Mouse (Mus musculus) NIH3T3 (cell line): ENCODE results near the gene Pdcl.

Experiments
- DNase-seq: peaks from one replicate; pipeline ENCODE4 v3.0.0-alpha.2; 2012; ENCODE audit warnings: low read depth

The Pdcl gene

DNA sequence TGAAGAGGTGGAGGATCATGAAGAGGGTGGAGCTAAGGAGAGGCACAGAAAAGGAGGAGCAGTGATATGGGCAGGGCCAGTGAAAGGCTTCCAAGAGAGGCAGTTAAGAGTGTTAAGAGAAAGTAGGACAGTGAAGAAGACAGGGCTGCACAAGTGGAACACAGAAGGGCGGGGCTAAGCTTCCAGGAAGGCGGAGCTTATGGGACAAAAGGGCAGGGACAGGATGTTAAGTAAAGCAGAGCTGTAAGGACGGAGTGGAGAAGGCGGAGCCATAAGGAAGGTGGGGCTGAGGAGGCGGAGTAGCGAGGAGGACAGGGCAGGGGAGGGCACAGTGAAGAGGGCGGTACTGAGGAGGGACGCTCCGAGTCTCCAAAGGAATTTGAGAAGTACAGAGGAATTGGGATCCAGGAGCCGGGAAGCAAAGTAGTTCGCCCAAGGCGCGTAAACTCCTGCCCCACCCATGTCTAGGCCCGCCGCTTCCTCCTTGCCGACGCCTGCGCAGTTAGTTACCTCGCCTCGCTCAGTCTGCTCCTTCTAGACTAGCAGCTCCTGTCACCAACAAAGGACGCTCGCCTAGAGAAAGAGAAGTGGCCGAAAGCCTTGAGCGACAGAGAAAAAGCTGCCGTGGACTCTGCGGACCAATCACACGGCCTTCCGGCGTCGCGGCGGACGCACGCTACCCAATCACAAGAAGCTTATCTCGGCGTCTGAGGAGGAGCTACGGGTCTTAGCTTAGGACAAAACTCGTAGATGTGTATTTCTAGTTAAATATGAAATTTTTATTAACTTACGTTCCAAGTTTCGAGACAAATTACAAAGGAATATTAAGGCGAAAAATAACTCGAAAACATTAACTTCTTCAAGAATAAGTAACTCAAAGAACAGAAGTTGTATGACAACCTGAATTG lies at the start of gene Pdcl:
Gene Pdcl (minus strand): TSS at position 700 of the 908 bp plus-strand sequence.
- DNase-seq = peak; percentile 97

DNA sequence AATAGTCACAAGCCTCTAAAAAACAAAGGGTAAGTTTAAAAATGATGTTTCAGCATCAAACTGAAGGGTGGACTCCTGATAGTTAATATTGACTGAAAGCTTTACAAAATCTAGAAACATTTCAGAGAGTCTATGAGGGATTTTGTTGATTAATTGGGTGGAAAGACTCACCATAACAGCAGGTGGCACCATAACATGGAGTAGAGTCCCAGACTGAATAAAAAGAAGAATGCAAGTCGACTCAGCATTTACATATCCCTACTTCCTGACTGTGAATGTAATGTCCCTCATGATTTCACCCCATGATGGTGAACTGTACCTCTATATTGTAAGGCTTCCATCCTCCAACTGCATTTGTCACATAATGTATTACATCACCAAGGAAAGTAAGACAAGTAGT lies 36.4 kb upstream of the Pdcl start:
- DNase-seq = peak; percentile 44

DNA sequence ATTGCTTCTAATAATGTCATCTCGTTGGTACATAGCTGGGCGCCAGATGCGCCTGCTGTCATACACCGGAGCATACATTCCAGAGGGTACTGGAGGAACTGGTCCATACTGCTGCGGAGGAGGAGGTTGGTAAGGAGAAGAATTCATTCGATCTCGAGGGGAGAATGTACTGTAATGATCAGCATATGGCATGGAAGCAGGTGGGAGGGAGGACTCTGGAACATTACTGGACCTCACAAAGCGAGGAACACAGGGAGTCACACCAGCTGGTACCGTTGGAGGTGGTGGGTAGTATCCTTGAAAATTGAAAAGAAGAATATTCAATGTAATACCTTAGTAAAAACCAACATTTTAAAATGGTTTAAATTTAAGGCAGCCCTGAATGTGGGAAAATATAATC lies 23.8 kb upstream of the Pdcl start:
- DNase-seq = no peak

DNA sequence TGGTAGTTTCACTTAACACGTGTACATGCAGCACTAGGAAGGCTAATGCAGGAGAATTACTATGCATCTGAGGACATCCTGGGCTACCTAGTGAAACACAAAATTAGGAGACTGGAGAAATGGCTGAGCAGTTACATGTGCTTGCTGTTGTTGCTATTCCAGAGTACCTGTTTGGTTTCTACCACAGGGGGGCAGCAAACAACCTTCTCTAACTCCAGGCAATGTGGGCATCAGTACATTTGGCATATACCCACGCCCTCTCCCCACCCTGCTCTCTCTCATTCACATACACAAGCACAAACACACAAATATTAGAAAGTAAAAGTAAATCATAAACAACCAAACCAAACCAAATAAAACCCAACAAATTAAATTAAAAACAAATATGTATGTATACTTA lies 21.1 kb upstream of the Pdcl start:
- peak; percentile 82 for DNase-seq

DNA sequence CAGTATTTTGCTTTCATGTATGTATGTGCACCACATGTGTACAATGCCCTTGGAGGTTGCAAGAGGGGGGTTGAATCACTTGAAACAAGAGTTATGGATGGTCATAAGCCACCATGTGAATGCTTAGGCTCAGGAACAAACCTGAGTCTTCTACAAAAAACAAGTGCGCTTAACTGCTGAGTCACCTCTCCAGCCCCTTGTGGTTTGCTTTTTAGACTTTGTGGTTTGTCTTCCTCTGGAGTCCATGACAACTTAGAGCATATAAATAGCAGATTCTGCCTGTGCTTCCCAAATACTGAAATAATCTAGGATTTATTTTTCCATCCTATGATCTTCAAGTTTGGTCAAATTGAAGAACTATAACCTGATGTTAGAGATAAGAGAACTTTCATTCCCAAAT lies 16.9 kb upstream of the Pdcl start:
- DNase-seq = peak; percentile 75

DNA sequence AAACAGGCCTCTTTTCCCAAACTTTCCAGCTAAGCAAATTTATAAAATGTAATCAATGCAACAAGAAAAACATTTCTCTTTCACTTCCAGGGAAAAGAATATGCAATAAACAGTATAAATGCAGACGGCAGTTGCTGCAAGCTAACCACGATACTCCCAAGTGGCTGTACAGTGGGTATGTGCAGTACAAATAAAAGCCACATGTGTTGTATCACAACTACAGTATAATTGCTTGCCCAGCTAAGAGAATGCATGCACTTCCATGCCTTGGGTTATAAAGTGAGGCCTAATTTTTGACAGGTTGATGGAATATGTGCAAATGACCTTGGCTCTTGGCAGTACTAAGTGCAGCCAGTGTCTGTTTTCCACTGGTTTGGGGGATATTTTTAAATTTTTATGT lies 11.5 kb upstream of the Pdcl start:
- DNase-seq = peak; percentile 72

DNA sequence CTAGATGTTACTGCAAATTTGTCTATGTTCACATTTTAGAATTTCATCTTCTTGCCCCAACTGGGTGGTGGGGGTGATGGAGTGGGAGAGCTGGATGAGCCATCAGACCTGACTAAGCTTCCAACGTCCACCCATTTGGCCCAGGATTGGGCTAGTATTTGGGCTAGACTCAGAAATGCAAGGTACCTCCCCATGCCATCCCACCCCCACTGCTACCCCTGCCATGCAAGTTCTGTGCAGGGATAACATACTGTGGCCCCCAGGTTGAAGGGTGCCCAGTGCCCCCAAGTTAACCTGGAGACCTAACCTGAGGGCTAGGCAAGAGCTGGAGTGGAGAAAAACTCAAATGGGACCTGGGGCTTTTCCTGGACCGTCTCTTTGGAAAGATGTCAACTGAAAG lies 776 bp upstream of the Pdcl start:
- DNase-seq = peak; percentile 45

DNA sequence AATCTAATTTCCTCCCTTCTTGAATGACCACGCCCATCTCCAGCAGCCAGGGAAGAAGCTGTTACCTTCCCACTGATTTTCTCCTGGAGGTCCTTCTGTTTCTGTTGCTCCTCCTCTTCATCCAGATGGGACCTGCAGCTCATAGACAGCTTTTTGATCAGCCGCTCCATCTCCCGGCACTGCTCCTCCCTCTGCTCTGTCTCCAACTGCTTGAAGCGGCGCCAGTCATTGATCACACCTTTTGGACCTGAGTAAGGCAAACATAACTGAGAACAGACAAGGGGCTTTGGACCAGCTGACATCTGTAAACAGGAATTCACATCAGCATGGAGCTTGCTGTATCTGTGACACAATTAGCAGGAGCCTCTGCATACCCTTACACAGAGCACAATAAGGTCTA lies 3.6 kb downstream of the Pdcl start:
- no peak for DNase-seq

DNA sequence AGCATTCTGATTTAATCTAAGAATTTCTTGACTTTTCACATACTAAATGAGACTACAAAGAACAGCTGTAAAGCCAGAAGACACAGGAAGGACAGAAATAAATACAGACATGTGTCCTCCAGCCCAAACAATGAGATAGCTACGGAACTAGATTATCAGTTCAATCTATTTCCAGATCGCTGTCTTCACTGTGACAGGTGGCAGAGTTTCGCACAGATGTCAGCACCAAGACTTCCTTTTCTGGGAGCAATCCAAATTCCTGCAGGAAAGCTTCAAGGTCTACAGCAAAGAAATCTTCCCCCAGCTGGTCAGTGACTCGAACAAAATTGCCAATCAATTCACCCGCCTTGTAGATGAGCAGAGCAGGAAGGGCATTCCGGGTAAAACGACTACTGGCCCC lies 7.5 kb downstream of the Pdcl start:
- no peak for DNase-seq

DNA sequence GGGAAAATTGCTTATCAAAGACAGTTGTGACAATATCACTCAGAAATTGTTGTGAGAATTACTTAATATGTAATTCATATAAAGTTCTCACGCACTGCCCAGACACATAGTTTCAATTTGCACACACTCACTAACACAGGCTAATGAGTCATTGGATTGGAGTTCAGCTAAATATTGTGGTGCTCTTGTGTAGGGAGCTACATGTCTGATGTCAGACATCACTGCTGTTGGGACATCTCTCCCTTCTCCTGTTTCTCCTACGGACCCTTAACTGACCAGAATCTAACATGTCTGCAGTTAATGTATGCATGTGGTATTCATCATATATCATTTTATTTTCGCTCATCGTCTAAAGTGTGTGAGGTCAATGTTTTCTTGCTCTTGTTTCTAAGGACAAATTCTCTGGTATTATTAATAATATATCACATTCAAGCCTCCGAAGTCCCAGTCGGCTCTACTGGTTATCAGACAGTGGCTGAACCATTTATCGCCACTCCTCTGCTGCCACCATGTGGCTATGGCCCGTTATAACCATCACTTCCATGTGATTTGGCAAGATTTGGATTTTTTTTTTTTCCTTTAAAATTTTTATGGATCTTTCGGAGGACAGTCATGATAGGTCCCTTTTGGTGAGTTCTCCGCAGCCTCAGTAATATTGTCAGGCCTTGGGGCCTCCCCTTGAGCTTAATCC lies 20.5 kb downstream of the Pdcl start:
- peak; percentile 85 for DNase-seq

DNA sequence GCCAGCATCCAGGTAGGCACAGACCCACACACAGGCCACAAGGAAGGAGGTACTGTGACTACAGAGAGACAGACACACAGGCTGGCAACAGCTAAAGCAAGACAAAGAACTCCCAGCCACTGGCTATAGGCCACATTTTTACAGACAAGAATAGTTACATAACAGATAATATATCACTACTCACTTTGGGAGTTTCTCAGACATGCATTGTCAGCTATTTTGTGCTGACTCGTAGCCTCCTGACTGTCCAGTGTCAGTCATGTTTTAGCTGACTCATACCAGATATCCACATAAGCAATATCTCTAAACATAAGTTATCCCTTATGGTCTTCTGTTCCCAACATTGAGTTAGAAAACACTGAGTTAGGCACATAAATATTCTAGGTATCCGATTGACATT lies 25.8 kb downstream of the Pdcl start:
- DNase-seq = peak; percentile 58

DNA sequence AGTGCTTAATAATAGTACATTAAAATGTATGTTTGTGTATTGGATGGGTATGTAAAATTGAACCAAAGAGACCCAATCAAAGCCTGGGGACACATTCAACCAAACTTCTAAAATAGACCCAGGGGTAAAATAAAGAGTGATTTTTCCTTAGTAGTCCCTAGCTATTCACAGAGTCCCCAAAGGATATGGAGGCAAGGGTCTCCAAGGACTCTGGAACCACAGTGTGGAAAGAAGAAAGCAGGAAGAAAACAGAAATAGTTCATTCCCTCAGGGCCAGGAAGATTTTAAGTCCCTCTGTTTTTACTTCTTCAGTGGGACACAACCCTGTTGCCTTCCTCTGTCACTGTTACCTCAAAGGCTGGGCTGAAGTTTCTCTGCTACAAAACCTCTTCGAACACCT lies 32.9 kb downstream of the Pdcl start, which contains the start of gene Olfr368:
Gene Olfr368 (plus strand): TSS at position 301 of the 400 bp plus-strand sequence.
- no peak for DNase-seq
